Mouse (Mus musculus) heart, adult 11 months (tissue): Measurements from ENCODE around the gene Lrmda.
"Not testable (repeated sequence)": the region's sequence is repeated elsewhere in the genome, so short reads cannot be mapped to it uniquely, and the experiment has no call there.

Experiments
- DNase-seq: peaks from one replicate; pipeline ENCODE4 v3.0.0; 2022

Lrmda gene

DNA sequence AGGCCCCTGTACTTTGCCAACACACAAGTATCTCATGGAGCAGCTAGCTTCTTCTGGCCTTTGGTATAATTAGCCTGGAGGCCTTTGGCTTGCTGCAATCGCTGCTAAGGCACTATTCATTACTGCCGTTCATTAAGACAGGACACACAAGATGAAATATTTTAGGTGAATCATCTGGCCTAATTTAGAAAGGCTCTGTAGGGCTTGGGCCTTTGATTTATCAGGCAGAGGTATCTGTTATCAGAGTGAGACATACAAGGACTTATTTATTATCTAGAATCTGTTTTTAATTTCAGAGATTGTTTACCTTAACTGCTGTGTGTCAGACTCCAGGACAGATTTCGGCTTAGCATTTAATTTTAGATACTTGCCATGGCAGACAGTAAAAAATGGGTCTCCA lies 511.2 kb downstream of the Lrmda start:
- DNase-seq = no peak

DNA sequence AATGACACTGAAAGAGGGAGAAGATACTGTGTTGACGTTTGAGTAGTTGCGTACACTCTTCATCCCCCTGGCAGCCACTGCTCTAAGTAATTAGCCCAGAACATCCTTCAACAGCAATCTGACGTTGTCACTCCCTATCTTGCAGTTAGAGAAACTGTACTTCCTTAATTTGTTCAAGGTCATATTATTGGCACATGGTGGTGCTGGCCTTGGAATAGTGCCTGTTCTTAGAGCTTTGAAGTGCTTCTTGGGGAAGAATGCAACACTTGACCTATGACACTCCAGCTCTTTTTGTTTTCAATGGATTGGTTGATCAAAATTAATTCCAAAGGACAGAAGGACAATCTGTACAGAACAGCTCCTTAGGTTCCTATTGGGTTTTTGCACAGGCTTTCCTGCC lies 514.0 kb downstream of the Lrmda start:
- DNase-seq = peak; percentile 64

DNA sequence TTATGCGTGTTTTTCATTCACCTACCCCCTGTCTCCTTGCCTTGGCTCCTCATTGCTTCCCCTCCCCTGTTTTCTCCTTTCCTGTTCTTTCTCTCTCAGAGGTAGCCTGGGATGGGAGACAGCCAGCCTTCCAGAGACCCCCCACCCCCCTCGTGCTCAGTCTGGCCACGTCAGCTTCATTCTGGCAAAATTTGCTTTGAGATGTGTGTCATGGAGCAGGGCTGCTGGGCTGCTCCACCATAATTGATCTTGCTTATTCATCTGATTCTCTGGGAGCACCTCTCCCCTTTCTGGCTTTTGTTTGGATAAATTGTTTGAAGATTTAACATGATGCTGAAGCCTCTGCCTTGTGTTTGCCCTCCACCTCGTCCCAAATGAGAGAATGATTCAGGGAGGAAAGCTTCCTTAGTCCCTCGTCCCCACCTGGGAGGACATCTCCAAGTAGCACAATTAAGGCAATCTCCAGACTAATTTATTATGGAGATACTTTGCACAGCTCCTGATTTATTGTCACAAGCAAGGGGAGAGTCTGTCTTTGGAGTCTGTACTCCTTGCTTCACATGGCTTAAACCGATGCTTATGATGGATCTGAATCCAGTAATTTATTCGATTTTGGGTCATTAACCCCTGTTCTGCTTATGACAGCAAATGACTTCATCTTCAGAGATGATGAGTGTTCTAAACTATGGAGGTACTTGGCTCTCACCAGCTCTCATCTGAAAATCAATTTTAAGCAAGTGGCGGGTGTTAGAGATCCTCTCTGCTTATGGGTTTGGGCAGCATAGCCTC lies 526.6 kb downstream of the Lrmda start:
- DNase-seq = peak; percentile 62

DNA sequence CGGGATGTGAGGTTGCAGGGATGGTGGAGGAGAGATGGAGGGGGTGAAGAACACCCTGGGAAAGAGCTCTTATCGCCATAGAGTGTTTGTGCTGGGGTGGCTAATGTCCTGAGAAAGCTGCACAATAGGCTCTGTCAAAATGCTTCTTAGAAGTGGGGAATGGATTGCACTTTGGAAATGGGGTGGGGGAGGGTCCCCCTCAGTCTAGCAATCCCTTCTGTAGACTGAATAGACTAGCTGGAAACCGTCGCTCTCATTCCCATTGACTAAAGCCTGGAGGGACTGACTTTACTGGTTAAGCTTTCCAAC lies 527.1 kb downstream of the Lrmda start:
- peak; percentile 76 for DNase-seq

DNA sequence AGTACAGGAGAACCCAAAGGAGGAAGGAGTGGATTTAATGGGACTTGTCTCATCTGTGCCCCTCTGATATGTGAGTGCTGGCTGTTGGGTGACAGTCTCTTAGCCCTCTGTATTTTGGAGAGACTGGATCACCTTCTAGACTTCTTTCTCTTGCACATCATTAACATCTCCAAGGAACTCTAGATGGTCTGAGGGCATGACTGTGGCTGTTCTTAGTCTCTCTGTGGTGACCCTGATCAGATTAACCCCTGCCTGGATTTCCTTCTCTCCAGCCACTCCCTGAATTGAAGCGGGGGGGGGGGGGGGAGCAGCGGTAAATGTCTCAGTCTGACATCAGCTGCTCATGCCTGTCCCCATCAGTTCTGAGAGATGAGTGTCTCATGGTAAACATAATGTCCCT lies 528.8 kb downstream of the Lrmda start:
- peak; percentile 25 for DNase-seq

DNA sequence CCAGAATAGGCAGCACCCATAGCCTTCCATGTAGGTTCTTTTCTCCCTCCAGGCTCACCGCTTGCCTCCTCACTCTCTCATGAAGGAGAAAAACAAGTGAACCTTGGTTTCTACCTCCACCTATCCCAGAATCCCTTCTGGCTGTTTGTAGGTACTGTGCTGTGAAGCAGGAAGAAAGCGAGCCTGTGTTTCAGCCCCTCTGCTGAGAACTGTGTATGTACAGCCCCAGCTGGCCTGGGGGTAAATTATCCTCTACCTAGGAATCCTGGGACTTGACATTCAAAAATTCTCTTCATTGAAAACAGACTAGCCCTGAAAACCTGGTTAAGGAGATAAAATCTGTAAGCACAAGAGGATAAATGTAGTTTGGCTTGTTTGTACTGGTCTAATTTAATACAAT lies 529.7 kb downstream of the Lrmda start:
- DNase-seq = peak; percentile 28

DNA sequence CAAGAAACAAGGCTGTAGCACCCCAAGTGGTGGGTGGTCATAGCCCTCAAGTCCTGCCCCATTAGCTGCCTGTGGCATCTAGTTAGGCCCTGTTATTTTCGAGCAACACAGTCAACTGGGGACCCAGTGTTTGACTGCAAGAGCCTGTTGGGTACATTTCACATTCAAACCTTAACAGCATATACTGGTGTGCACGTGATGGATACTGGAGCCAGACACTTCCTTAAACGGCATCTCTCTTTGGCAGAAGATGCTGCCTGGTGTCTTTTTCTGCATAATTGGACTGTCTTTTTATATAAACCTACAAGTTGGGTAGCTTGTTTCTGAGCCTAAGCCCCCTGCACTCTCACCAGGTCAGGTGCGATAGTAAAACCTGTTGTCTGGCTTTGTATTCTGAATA lies 532.8 kb downstream of the Lrmda start:
- DNase-seq = peak; percentile 70

DNA sequence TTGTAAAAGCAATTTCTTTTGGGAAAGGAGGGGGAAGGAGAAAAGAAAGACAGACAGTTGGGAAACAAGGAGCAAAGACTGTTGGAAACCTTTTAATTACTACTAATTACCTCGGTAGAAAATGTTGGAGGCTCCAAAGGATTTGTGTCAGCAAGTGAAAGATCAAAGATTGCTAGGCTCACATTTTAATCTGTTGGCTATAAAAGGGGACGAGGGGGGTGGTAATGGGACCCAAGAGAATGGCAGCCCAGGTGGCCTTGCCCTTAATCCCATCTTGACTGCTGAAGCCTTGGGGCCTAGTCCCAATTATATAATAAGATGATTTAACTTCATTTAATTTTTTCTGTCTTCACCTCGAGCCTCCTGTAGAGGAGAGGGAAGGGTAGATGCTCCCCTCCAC lies 533.3 kb downstream of the Lrmda start:
- DNase-seq = no peak

DNA sequence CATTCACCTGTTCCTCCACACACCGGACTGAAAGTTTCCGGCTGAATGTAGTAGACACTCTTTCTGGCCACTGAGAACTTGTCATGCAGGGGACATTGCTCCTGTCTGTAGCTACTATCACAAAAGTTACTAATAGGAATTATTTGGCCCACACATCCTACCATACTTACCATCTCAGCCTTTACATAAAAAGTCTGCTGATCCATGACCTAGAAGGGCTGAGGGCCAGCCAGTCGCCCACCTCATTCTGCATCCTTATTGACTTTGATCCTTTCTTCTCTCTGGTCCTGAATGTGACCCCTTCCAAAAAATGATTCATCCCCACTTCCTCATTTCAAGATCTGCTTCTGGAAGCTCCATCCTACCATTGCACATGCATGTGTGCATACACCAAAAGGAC lies 534.2 kb downstream of the Lrmda start:
- DNase-seq = no peak

DNA sequence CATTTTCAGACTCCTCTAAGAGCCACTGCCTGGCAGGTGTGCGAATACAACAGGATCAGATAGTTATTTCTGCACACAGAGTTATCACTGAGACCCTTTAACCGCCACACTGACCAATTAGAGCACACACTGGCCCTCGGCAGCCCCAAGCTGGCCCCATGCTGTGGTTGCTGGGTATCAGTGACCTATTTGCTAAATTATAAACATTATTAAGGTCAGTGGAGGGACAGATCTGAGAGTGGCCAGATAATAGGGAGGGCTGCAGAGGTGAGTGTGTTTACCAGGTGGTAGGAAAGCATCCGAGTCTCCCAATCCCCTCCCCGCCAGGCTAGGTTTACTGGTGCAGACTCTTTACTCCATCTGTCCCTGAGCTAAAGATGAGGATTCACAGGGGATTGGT lies 553.0 kb downstream of the Lrmda start:
- DNase-seq = no peak

DNA sequence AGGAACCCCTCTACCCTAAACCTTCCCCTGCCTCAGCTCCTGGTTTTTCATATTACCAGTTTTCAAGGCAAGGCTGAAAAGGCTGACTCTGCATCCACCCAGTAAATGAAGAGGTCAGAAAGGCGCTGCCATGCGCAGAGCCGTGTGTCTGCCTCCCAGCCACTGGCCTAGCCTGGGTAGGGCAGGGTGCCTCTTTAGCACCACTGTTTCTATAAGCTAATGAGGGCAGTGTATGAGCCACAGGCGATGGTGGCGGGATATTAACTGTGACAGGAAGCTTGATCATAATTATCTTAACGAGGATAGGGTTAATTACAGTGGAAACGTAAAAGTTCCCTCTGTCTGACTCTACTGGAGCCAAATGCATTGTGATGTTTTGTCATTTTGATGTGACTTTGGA lies 554.1 kb downstream of the Lrmda start:
- DNase-seq = no peak

DNA sequence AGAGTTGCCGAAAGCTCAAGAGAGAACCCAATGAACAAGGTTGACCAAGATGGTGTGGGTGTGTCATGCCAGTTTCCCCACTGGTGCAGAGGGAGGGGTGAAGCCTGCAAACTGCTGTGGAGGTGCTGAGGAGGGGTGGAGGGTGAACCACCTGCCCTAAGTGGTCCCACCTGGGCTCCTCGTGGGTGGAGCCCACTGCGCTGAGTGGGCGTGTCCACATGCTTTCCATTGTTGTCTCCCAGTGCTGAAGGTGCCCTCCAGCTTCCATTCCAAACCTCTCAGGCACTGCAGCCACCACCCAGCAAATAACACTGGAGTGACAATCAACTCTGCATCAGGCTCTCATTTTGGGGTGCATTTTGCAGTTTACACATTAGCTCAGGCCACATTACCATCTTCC lies 554.5 kb downstream of the Lrmda start:
- DNase-seq = no peak

DNA sequence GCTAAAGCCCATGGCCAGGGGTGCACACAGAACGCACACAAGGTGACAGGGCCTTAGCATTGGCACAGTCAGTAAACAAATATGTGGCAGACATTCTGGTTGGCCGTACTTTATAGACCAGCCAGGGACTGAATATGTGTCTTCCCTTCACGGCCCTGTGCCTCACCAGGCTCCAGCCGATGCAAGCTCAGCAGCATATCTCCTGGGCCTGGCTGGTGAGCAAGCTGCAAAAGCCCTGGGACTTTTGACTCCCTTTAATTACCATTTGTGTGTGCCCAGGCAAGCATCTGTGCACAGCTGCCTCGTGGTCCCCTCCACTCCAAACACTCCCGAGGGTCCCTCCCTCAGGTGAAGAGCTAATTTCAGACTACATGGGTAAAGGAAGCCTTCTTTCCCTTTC lies 556.9 kb downstream of the Lrmda start:
- no peak for DNase-seq

DNA sequence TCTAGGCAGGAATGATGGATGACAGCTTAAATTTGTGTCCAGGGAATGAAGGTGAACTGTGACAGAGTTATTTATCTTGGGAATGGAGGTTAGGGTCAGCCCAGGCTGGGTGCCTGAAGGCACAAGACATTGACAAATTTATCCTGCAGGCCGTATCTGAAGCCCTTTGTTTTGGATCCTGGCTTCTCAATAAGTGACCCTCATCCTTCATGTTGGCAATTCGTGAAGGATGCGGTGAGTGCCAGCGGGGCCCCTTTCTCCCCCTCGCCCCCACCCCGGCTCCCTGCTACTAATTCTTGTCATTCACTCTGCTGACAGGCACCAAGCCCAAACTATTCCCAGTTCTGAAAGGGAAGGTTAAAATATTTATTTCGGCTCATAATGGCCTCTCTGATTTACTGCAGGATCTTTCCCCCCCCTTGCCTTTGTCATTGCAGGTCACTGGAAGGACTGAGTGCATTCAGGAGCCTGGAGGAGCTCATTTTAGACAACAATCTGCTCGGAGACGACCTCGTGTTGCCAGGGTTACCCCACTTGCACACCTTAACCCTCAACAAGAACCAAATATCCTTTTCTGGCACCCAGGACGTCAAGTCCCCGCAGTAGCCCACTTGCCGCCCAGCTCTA lies 558.0 kb downstream of the Lrmda start:
- peak; percentile 73 for DNase-seq

DNA sequence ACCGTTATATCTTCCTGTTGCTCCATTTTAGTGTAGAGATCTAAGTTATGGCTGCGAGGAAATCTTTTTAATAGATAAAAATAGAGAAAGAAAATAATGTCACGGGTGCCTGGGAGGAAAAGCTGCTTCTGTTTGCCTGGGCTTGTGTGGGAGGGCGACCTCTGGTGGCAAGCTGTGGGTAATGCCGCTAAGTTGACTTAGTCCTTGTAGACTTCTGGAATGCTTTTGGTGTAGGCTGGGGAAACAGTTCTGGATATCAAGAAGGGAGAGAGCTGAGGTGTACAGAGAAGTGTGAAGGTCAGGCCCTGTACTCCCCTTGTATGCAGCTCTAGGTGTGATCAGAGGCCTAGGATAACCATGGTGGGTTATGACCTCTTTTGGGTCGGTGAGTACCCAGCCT lies 558.7 kb downstream of the Lrmda start:
- peak; percentile 94 for DNase-seq

DNA sequence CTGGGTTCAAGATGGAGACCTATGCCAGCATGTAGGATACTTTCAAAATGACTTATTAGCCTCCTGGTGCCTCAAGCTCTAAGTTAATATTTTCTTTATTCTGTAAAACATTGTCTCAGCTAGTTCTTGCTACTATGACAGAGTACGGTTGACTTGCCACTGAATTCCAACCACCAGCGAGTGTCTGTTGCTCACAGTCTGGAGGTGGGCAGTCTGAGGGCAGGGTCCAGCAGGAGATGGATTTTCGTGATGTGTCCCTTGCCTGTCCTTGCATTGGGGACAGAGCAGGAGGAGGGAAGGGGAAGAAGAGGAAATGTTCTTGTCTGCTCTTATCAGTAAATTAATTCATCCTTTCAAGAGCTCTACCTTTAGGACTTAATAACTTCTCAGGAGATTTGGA lies 559.5 kb downstream of the Lrmda start:
- peak; percentile 56 for DNase-seq

DNA sequence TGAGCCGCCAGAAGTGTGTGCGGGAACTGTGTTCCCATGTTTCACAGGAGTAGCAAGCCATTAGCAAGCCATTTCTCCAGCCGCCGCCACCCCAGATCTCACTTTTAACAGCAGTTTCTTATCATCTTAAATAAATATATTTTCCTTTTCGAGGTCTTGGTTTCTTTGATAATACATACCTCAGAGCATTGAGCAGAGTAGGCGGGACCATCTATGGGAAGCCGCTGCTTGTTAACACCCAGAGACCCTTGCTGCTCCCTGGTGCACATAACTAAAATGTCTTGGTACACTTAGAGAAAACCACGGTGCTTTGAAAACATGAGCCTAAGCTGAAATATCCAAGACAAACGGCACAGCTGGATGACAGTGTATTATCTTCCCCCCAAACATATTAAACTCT lies 562.6 kb downstream of the Lrmda start:
- DNase-seq = peak; percentile 61

DNA sequence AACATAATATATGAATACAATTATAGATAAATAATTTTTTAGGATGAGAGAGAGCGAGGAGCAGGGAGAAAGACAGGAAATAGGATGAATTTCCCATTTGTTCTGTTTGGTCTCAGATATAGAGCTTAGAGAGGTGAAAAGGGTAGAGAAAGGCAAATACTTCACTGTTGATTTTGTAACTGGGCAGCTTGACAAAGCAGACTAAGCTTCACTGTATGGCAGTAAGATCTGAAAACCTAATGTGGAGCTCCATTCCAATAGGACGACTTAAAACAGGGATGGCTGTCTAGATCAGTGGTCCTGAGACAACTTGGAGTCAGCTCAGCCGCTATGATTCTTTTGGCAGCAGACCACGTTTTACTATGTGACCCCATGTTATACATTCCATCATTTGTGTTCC lies 566.8 kb downstream of the Lrmda start:
- DNase-seq = peak; percentile 58

DNA sequence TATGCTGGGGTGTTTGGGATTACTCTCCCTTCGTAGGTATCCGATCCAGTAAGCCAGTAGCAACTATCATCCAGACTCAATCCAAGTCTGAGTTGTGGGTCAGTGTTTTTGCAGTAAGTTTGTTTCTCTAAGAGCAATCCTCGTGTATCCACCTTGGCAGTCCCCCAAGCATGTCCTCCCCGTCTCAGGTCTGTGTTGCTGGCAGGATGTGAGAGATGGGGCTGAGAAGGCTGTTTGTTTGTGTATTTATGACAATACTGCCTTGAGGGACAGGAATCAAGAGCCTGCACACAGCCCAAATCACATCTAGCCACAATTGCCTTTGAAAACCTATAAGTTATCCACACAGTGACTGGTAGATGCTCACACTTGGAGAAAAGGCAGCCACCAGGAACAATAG lies 567.3 kb downstream of the Lrmda start:
- no peak for DNase-seq

DNA sequence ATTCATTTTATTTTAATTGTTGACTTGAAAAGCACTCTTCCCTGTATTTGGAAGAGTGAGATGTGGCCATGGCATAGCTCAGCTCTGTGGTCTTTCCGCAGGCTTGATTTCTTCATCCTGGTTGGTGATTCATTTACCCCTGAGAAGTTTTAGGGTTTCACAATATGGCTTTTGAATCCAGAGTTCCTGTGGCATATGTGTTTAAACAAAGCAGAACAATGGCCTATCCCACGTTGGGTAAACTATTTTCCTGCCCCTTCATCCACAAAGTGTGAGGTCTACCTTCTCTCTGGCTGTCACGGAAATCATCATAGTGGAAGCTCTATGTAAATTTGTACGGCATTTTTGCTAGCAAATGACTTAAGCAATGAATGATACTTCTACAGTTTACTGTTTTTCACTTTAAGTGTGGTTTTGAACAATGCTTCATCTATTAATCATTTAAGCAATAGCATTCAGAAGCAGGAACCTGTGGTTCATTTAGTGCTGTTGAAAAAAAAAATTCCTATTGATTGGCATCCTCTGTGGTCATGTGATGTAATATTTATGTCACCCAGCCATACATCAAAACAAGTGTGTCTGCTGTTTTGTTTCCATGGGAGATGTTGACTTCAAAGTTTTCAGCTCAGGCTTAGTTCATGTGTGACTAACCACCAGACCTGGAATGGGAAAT lies 567.9 kb downstream of the Lrmda start:
- DNase-seq = no peak

DNA sequence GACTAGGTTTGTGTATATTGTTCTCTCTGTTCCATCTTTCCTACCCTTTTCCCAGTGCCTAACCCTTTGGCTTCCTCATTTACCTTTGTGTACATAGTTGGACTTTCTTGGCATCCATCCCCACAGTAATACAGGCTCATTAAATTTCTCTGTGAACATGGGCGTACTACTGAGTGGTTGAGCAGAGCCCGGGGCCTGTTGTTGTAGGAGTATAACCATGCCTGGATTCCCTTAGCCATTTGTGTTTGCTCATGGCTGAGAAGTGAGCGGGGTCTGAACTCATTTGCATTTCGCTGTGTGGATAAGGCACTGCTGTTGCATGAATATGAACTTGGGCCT lies 568.4 kb downstream of the Lrmda start:
- DNase-seq = no peak

DNA sequence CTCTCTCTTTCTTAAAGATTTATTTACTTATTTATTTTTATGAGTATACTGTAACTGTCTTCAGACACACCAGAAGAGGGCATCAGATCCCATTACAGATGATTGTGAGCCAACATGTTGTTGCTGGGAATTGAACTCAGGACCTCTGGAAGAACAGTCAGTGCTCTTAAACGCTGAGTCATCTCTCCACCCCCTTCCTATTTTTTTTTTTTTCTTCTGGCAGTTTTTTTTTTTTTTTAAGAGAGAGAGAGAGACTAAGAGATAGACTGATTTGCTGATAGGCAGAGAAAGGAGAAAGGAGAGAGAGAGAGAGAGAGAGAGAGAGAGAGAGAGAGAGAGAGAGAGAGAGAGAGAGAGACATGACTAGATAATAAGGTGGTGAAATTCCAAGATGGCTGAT lies 568.9 kb downstream of the Lrmda start:
- DNase-seq = not testable (repeated sequence)

DNA sequence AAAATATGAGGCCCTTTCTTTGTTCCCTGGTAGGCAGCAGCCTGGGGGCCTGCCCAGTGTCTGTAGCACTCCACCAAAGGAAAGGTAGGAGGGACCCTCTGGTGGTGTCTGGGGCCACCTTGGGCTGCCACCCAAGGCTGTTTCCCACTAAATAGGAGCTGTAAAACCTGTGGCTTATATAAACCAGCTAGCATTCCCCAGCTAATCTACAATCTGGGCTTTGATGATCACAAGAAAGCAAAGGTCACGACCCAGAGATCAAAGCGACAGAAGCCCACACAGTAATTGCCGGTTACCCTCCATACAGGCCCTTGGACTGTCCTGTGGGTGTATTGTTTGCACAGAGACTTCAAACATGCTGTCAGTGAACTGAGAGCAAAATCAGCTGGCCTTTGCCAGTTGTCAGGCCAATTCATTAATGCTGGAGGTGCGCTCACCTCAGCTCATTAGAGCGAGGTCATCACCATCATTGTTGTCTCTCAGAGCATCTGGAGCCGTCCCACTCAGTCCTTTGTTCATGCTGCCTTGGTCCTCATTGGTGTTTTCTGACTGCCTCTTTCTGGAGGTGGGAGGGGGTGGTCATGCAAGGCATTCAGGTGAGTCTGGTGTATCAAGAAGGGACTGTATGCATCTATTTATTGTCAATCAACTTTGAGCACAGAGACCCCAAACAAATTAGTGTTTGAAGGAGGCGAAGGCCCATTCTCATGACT lies 570.1 kb downstream of the Lrmda start:
- peak; percentile 61 for DNase-seq

DNA sequence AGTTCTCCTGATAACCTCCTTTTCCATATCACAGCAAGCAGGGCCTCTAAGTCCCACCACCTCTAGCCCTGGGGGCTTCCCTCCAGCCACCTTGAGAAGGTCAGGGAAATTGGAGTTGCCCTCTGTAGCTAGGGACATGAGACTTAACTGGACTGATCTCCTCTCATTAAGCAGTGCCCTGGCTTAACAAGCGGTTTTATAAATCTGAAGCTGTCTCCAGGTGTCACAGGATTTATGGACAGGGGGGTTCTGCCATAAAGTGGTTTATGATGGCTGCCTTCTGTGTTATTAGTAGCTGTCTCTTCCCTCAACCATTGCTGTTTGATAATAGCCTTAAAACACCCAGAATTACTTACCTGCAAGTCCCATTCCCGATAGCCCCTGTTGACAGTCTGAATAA lies 571.7 kb downstream of the Lrmda start:
- peak; percentile 13 for DNase-seq
